Mouse (Mus musculus) liver, postnatal 0 days (tissue): Measurements from ENCODE around the gene C2cd4c.

Experiments
- CTCF ChIP-seq: sonication (generic); IDR thresholded peaks from 2 replicates; pipeline ENCODE4 v1.5.1; 2016; ENCODE audit warnings: antibody characterized with exemption, low read depth
- EP300 ChIP-seq: IDR thresholded peaks from 2 replicates; pipeline ENCODE4 v1.6.1; 2016; ENCODE audit warnings: antibody characterized with exemption, low read depth, mild to moderate bottlenecking

DNA sequence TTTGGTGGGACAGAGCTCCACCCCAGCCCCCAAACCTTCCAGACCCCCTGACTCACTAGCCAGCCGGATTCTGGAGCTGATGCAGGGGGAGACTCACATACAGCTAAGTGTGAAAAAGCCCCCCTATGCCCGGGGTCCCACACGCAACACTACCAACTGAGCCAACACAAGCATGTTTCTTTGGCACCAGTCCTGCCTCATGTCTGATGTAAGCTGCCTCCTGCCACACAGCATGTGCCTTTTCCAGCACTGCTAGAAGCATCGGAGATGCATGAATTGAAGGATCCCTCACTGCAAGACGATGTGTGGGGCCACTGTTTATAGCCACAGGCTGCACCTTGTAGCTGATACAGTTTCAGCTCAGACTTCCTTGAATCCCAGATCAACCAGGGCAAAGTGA is 14.6 kb upstream of the C2cd4c start:
- TF ChIP-seq EP300 (no peak), CTCF (no peak)
